Mouse (Mus musculus) neural tube, embryonic 13.5 days (tissue): ENCODE data around the gene BC030867. TPM values are rescaled to one million over a fixed set of nuclear protein-coding genes. Genes with fewer than 3 reads are reported as not detected.
A peak's percentile ranks its signal among the peaks of the same experiment; 100 is the strongest.

Experiments used
- ATAC-seq: fragments of 200-750 bp; cut with Nextera tagmentation; 2 replicates; pipeline ENCODE4 v1.8.0; 2017; ENCODE audit warnings: low read depth, mild to moderate bottlenecking, moderate TSS enrichment, moderate library complexity
- H3K27ac ChIP-seq: fragments of 300-500 bp; sonication (generic); replicated peaks from 2 replicates; pipeline ENCODE4 v1.5.1; 2015; ENCODE audit warnings: moderate library complexity, mild to moderate bottlenecking, inconsistent platforms
- H3K27me3 ChIP-seq: fragments of 300-500 bp; sonication (generic); 2 replicates; pipeline ENCODE4 v1.6.1; 2015; ENCODE audit warnings: mild to moderate bottlenecking, inconsistent platforms
- H3K36me3 ChIP-seq: fragments of 300-500 bp; sonication (generic); 2 replicates; pipeline ENCODE4 v1.6.1; 2015; ENCODE audit warnings: mild to moderate bottlenecking, inconsistent platforms
- H3K4me1 ChIP-seq: fragments of 300-500 bp; sonication (generic); replicated peaks from 2 replicates; pipeline ENCODE4 v1.6.1; 2015; ENCODE audit warnings: inconsistent platforms
- H3K4me2 ChIP-seq: fragments of 300-500 bp; sonication (generic); 2 replicates; pipeline ENCODE4 v1.6.1; 2015; ENCODE audit warnings: inconsistent platforms, mild to moderate bottlenecking, moderate library complexity
- H3K4me3 ChIP-seq: fragments of 300-500 bp; sonication (generic); 2 replicates; pipeline ENCODE4 v1.5.1; 2015; ENCODE audit warnings: mild to moderate bottlenecking, inconsistent platforms
- H3K9ac ChIP-seq: fragments of 300-500 bp; sonication (generic); 2 replicates; pipeline ENCODE4 v1.6.1; 2015; ENCODE audit warnings: moderate library complexity, mild to moderate bottlenecking, inconsistent platforms
- H3K9me3 ChIP-seq: fragments of 300-500 bp; sonication (generic); 2 replicates; pipeline ENCODE4 v1.6.1; 2016; ENCODE audit warnings: inconsistent platforms
- WGBS: fragments of 180-500 bp; shearing (Covaris S2); methylation state at CpG from one replicate; pipeline ENCODE4 v1.1.7; 2015; 5-methylcytosine and 5-hydroxymethylcytosine counted together
- polyA plus RNA-seq: library from polyadenylated mRNA; unstranded; fragments of >200 nt; fragmentation: Nextera tagmentation; extraction: Ambion mirVana; gene quantifications from 2 replicates; pipeline ENCODE4 v1.2.1, GENCODE M21; 2015

BC030867 gene
- polyA plus RNA-seq, 1 experiment from 2014 or later, result 1.9 TPM

GRCm38 (mm10) chr11:102240636-102241035 lies 8.0 kb upstream of the BC030867 start:
- ATAC-seq, result no peak

GRCm38 (mm10) chr11:102241246-102241645 lies 7.4 kb upstream of the BC030867 start:
- Histone ChIP-seq H3K36me3 (no peaks in the 10 kb centered on the region), H3K27ac (no peak overlapping the region), H3K9ac (no peak overlapping the region), H3K4me2 (no peak overlapping the region), H3K4me1 (peaks cover 21% of the 10 kb centered on the region), H3K9me3 (no peaks in the 10 kb centered on the region), H3K4me3 (no peak overlapping the region), H3K27me3 (no peaks in the 10 kb centered on the region)
- ATAC-seq, result no peak
- WGBS, result 85% methylated on average over 5 of the region's 5 CpGs

More at GRCm38 (mm10) chr11:102240636-102241035, 8.0 kb upstream of the BC030867 start:
- Histone ChIP-seq H3K27ac (no peak overlapping the region), H3K36me3 (no peaks in the 10 kb centered on the region), H3K27me3 (no peaks in the 10 kb centered on the region), H3K4me3 (no peak overlapping the region), H3K9ac (no peak overlapping the region), H3K9me3 (no peaks in the 10 kb centered on the region), H3K4me2 (no peak overlapping the region), H3K4me1 (peaks cover 15% of the 10 kb centered on the region)
- WGBS, result 88% methylated on average over 6 of the region's 6 CpGs

DNA sequence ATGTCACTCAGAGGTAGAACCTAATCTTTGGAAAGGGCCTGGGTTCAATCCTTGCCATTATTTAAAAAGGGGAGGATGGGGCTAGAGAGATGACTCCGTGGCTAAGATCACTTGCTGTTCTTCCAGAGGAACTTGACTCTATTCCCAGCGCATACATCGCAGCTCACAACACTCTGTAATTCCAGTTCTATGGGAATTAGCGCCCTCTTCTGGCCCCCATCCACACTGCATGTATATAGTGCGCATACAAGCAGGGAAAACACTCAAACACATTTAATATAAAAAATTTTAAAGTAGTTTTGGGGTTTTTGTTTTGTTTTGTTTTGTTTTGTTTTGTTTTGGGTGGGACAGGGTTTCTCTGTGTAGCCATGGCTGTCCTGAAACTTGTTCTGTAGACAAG lies 6.8 kb upstream of the BC030867 start:
- Histone ChIP-seq H3K27me3 (no peaks in the 10 kb centered on the region), H3K9ac (no peak overlapping the region), H3K9me3 (no peaks in the 10 kb centered on the region), H3K4me3 (no peak overlapping the region), H3K36me3 (no peaks in the 10 kb centered on the region), H3K4me1 (peaks cover 24% of the 10 kb centered on the region), H3K4me2 (no peak overlapping the region), H3K27ac (no peak overlapping the region)
- ATAC-seq, result no peak
- 48% methylated on average over 5 of the region's 5 CpGs for WGBS

- Histone ChIP-seq H3K4me1 (peaks cover 41% of the 10 kb centered on the region), H3K9me3 (no peaks in the 10 kb centered on the region), H3K27me3 (no peaks in the 10 kb centered on the region), H3K9ac (peak overlapping the region; percentile 60), H3K27ac (peak overlapping the region; percentile 85), H3K36me3 (no peaks in the 10 kb centered on the region), H3K4me3 (peak overlapping the region; percentile 35), H3K4me2 (peak overlapping the region; percentile 69)
- peak; percentile 84 for ATAC-seq
- 1% methylated on average over 32 of the region's 32 CpGs for WGBS
These were observed 3.7 kb upstream of the BC030867 start for GRCm38 (mm10) chr11:102244926-102245449.

- WGBS, result 40% methylated on average over 14 of the region's 14 CpGs
- no peaks in the 10 kb centered on the region for H3K36me3 ChIP-seq
- peaks cover 41% of the 10 kb centered on the region for H3K4me1 ChIP-seq
- peak overlapping the region; percentile 35 for H3K4me3 ChIP-seq
- H3K4me2 ChIP-seq, result peak overlapping the region; percentile 69
- H3K27me3 ChIP-seq, result no peaks in the 10 kb centered on the region
- peak overlapping the region; percentile 85 for H3K27ac ChIP-seq
- H3K9me3 ChIP-seq, result no peaks in the 10 kb centered on the region
- ATAC-seq, result peak; percentile 37; the same call in 1 of the 2 replicates
- peak overlapping the region; percentile 60 for H3K9ac ChIP-seq
These were observed 3.0 kb upstream of the BC030867 start for GRCm38 (mm10) chr11:102245581-102246272.

DNA sequence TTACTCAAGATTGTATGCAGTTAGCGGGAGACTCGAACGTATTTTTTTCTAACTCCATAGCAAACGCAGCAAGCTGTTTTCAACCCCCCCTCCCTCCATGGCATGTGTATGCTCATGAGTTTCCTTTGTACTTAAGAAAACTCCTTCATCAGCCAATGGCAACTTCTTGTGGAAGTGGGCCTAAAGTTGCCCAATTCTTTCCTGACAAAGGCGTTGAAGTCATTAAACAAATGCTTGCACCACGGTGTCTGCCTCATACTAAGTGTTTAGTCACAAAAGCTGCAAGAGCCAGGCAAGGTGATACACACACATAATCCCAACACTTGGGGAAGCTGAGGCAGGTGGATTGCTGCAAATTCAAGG lies 2.4 kb upstream of the BC030867 start:
- Histone ChIP-seq H3K9me3 (no peaks in the 10 kb centered on the region), H3K9ac (no peak overlapping the region), H3K4me2 (no peak overlapping the region), H3K27ac (no peak overlapping the region), H3K27me3 (no peaks in the 10 kb centered on the region), H3K4me3 (no peak overlapping the region), H3K4me1 (peaks cover 41% of the 10 kb centered on the region), H3K36me3 (no peaks in the 10 kb centered on the region)
- ATAC-seq, result no peak
- WGBS, result 82% methylated on average over 6 of the region's 6 CpGs

- no peaks in the 10 kb centered on the region for H3K36me3 ChIP-seq
- no peak overlapping the region for H3K27ac ChIP-seq
- H3K4me1 ChIP-seq, result peaks cover 41% of the 10 kb centered on the region
- 87% methylated on average over 4 of the region's 4 CpGs for WGBS
- no peaks in the 10 kb centered on the region for H3K9me3 ChIP-seq
- no peak for ATAC-seq
- H3K4me3 ChIP-seq, result no peak overlapping the region
- H3K9ac ChIP-seq, result no peak overlapping the region
- no peaks in the 10 kb centered on the region for H3K27me3 ChIP-seq
- H3K4me2 ChIP-seq, result no peak overlapping the region
These were observed 1.8 kb upstream of the BC030867 start for GRCm38 (mm10) chr11:102246871-102247270.

DNA sequence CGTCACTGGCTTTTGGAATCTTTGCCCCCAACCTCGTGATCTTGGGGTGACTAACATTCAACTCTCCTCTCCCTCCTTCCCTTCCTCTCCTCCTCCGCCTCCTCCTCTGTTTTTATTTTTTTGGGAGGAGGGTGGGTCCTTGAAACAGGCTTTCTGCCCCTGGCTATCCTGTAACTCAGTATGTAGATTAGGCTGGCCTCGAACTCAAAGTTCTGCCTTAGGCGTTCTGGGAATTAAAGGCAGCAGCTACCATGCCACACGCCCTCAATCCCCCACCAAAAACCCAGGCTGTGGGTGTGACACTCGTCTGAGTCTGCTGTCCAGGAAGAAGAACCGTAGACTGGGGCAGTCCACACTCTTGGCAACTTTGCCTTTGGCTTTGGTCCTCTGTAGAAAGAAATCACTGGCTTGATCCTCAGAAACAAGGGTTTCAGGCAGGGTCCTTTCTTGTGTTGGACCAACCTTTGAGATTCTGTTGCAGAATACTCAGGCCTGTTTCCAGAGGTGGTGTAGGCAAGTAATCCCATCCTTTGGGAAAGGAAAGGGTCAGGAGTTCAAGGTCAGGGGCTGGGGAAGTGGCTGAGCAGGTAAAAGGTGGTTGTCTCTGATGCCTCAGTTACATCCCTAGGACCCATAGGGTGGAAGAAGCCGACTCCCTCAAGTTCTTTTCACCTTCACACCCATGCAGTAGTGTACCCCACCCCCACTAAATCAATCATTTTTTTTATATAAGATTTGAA lies 839 bp downstream of the BC030867 start:
- Histone ChIP-seq H3K36me3 (no peaks in the 10 kb centered on the region), H3K27me3 (no peaks in the 10 kb centered on the region), H3K4me2 (peak overlapping the region; percentile 83), H3K9me3 (no peaks in the 10 kb centered on the region), H3K27ac (no peak overlapping the region), H3K4me1 (peaks cover 37% of the 10 kb centered on the region), H3K9ac (peak overlapping the region; percentile 62), H3K4me3 (peak overlapping the region; percentile 49)
- no peak for ATAC-seq
- 13% methylated on average over 9 of the region's 9 CpGs for WGBS

DNA sequence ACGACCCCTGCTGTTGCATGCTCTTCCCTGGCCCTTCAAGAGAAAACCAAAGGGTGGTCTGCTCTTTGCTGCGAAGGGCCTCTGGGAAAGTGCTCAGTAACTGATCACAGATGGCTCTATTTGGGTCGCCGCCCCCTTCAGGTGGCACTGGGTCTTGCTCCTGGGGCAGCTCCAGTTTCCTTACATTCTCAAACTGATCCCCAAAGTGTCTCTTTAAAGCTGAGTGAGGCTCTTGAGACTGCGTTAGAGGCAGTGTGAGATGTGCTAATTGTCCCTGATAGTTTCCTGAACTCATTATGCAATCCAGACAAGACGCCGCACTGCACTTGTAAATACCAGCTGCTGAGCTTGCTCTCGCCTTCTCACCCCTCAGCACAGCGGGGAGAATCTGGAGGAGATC lies 8.8 kb downstream of the BC030867 start:
- Histone ChIP-seq H3K4me3 (no peak overlapping the region), H3K9me3 (no peaks in the 10 kb centered on the region), H3K9ac (no peak overlapping the region), H3K4me1 (0 out of 2 replicates have a peak, but pooled peaks cover 4% of the 10 kb centered on the region), H3K27ac (no peak overlapping the region), H3K27me3 (no peaks in the 10 kb centered on the region), H3K36me3 (no peaks in the 10 kb centered on the region), H3K4me2 (no peak overlapping the region)
- no peak for ATAC-seq
- WGBS, result 36% methylated on average over 9 of the region's 9 CpGs

DNA sequence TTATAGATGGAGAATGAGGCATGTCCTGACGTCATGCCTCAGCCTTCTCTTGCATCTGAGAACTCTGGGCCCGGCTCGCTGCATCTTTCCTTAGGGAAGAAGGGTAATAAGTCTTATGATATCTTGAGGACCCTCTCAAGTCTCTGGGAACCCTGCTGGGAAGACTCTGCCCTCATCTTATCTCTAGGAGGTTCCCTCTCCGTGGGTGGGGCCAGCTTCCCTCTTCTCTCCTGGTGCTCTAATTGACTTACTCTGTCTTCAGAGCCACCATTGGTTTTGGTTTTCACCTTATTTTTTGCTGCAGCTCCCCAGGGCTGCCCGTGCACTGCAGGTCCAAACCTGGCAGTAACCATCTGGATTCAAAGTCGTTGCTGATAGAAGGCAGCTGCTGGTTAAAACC lies 9.4 kb downstream of the BC030867 start:
- no peaks in the 10 kb centered on the region for H3K27me3 ChIP-seq
- no peak overlapping the region for H3K9ac ChIP-seq
- H3K4me1 ChIP-seq, result 0 out of 2 replicates have a peak, but pooled peaks cover 4% of the 10 kb centered on the region
- 83% methylated on average over 6 of the region's 6 CpGs for WGBS
- no peaks in the 10 kb centered on the region for H3K36me3 ChIP-seq
- no peak overlapping the region for H3K4me2 ChIP-seq
- H3K27ac ChIP-seq, result no peak overlapping the region
- no peak for ATAC-seq
- H3K4me3 ChIP-seq, result no peak overlapping the region
- no peaks in the 10 kb centered on the region for H3K9me3 ChIP-seq

- 87% methylated on average over 3 of the region's 3 CpGs for WGBS
- no peak overlapping the region for H3K9ac ChIP-seq
- no peak for ATAC-seq
These were observed 9.8 kb downstream of the BC030867 start for GRCm38 (mm10) chr11:102258521-102258920.

DNA sequence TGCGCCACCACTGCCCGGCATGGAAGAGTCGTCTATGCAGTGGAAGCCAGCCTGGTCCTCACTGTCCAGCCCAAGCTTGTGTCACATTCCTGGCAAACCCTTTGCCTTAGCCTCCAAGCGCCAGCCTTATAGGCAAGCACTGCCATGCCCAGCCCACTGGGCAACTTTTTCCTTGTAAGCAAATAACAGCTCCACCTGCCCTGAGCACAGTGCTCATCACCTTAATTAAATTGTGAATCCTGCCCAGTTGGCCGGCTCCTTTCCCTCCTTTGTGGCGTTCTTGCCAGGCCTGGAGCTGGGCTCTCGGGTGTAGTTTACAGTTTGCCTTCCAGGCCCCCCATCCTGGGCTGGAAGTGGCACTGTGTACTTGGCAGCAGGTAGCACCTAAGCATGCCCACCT lies 14.5 kb downstream of the BC030867 start:
- H3K27me3 ChIP-seq, result no peaks in the 10 kb centered on the region
- no peak overlapping the region for H3K27ac ChIP-seq
- H3K9ac ChIP-seq, result no peak overlapping the region
- no peaks in the 10 kb centered on the region for H3K36me3 ChIP-seq
- H3K4me2 ChIP-seq, result no peak overlapping the region
- ATAC-seq, result no peak
- H3K9me3 ChIP-seq, result no peaks in the 10 kb centered on the region
- 93% methylated on average over 7 of the region's 7 CpGs for WGBS
- H3K4me1 ChIP-seq, result 0 out of 2 replicates have a peak, but pooled peaks cover 4% of the 10 kb centered on the region
- H3K4me3 ChIP-seq, result no peak overlapping the region

More at GRCm38 (mm10) chr11:102258521-102258920, 9.8 kb downstream of the BC030867 start:
- no peak overlapping the region for H3K4me2 ChIP-seq
- no peaks in the 10 kb centered on the region for H3K27me3 ChIP-seq
- H3K4me1 ChIP-seq, result 0 out of 2 replicates have a peak, but pooled peaks cover 4% of the 10 kb centered on the region
- H3K27ac ChIP-seq, result no peak overlapping the region
- H3K4me3 ChIP-seq, result no peak overlapping the region
- no peaks in the 10 kb centered on the region for H3K9me3 ChIP-seq
- no peaks in the 10 kb centered on the region for H3K36me3 ChIP-seq
